Mouse (Mus musculus): ENCODE results near the gene Zfp867. TPM values are rescaled to one million over a fixed set of nuclear protein-coding genes. Genes with fewer than 3 reads are reported as not detected.

Gene Zfp867
- total RNA-seq, 2 experiments from 2014 or later = not detected

DNA sequence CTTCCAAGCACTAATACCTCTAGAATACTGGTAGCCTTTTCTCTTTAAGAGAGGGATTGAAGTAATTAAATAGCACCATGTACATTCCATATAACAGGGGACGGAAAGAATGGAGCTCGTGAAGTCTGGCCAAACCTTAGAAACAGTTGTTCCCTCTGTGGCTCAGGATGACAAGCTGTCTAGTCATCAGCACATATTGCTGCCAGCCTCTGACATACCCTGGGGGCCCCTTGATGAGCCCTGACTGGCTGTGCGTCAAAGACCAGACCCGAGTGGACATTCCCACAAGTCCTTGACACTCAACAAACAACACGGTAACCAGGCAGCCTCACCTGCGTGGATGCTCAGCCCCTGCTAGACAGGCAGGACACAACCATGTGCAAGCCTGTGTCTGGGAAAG lies 60.2 kb downstream of the Zfp867 start:
- ATAC-seq (replicated peaks; ENCODE audit: low FRiP score, poor library complexity, severe bottlenecking) = no peak

Other genes with a start within 250 kb of the Zfp867 start
- 118 and 138 TPM in 2 replicates for gene Arf1, start 244.2 kb downstream of the Zfp867 start, total RNA-seq (2015; ENCODE audit: low replicate concordance)
- 107 and 109 TPM in 2 replicates for gene Arf1, start 244.2 kb downstream of the Zfp867 start, total RNA-seq (2017; ENCODE audit: low replicate concordance)
- not detected in 2 replicates for gene Wnt3a, start 181.7 kb downstream of the Zfp867 start, total RNA-seq (2015; ENCODE audit: low replicate concordance)
- gene Wnt3a, start 181.7 kb downstream of the Zfp867 start, total RNA-seq (2017; ENCODE audit: low replicate concordance) = not detected in 2 replicates
- gene Wnt9a, start 165.5 kb downstream of the Zfp867 start, total RNA-seq (2015; ENCODE audit: low replicate concordance) = not detected in 2 replicates
- not detected in 2 replicates for gene Wnt9a, start 165.5 kb downstream of the Zfp867 start, total RNA-seq (2017; ENCODE audit: low replicate concordance)
- not detected in 2 replicates for gene Prss38, start 96.8 kb downstream of the Zfp867 start, total RNA-seq (2015; ENCODE audit: low replicate concordance)
- gene Prss38, start 96.8 kb downstream of the Zfp867 start, total RNA-seq (2017; ENCODE audit: low replicate concordance) = not detected in 2 replicates
- gene Jmjd4, start 22.4 kb downstream of the Zfp867 start, total RNA-seq (2015; ENCODE audit: low replicate concordance) = 2.5 and 3.4 TPM in 2 replicates
- 2.3 and 3.2 TPM in 2 replicates for gene Jmjd4, start 22.4 kb downstream of the Zfp867 start, total RNA-seq (2017; ENCODE audit: low replicate concordance)
- not detected in 2 replicates for gene Snap47, start 21.3 kb downstream of the Zfp867 start, total RNA-seq (2015; ENCODE audit: low replicate concordance)
- gene Snap47, start 21.3 kb downstream of the Zfp867 start, total RNA-seq (2017; ENCODE audit: low replicate concordance) = 0.13 and 6.4 TPM in 2 replicates
- gene Zkscan17, start 54.3 kb upstream of the Zfp867 start, total RNA-seq (2015; ENCODE audit: low replicate concordance) = 1.7 and 2.9 TPM in 2 replicates
- 3.0 and 3.7 TPM in 2 replicates for gene Zkscan17, start 54.3 kb upstream of the Zfp867 start, total RNA-seq (2017; ENCODE audit: low replicate concordance)
- gene Nlrp3, start 69.1 kb upstream of the Zfp867 start, total RNA-seq (2015; ENCODE audit: low replicate concordance) = 0.72 and 0.84 TPM in 2 replicates
- gene Nlrp3, start 69.1 kb upstream of the Zfp867 start, total RNA-seq (2017; ENCODE audit: low replicate concordance) = 0.13 and 1.3 TPM in 2 replicates
- not detected in 2 replicates for gene Olfr222, start 103.8 kb upstream of the Zfp867 start, total RNA-seq (2015; ENCODE audit: low replicate concordance)
- not detected in 2 replicates for gene Olfr222, start 103.8 kb upstream of the Zfp867 start, total RNA-seq (2017; ENCODE audit: low replicate concordance)
- not detected in 2 replicates for gene Olfr223, start 120.8 kb upstream of the Zfp867 start, total RNA-seq (2015; ENCODE audit: low replicate concordance)
- gene Olfr223, start 120.8 kb upstream of the Zfp867 start, total RNA-seq (2017; ENCODE audit: low replicate concordance) = not detected in 2 replicates
- gene Mprip, start 188.8 kb upstream of the Zfp867 start, total RNA-seq (2015; ENCODE audit: low replicate concordance) = 21.4 and 38.2 TPM in 2 replicates
- gene Mprip, start 188.8 kb upstream of the Zfp867 start, total RNA-seq (2017; ENCODE audit: low replicate concordance) = 20.7 and 44.4 TPM in 2 replicates

Measured in erythroid progenitor cell, adult 5-6 weeks (primary cell).